In the genomic region with DNA sequence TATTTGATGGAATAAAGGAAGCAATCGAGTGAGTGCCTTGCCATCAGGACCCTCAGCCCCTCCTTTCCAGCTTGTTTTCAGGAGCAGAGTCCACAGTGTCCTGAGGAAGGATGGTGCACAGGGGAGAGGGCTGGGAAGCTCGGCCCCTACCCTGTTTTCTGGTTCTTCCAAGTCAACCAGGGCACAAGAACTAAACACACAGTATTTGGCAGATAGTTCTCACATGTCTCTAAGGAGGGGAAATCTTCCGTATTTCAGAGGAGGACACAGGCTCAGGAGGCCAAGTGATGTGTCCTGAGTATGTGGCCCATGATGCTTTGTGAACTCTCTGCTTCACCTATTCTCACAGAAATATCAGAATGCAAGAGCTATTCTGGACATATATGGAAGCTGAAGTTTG, we compare ENCODE assay signal across 10 mouse cellular contexts. TPM values are rescaled to one million over a fixed set of nuclear protein-coding genes. Genes with fewer than 3 reads are reported as not detected.
DNase-seq lines count a peak whose midpoint lies in the region; ATAC-seq and TF ChIP-seq lines count a peak whose summit lies in the region.
"Had no signal": no experiment of that assay in that cellular context is flagged by ENCODE, and none has a peak within 500 bp of the region (broad histone marks: within the 10 kb centered on the region; RNA-seq: fewer than 3 reads in every experiment).

No protein-coding gene starts in this region.

- H3K4me1 ChIP-seq in CH12.LX (ENCODE audit: control insufficient read depth in 1 of 2, insufficient read depth in 2 of 2), result peaks cover 17 to 63% of the 10 kb centered on the region in 2 experiments
- H3K4me1 ChIP-seq in ES-E14 (ENCODE audit: control insufficient read depth in 2 of 2, insufficient read depth in 2 of 2, low read length in 2 of 2, poor library complexity in 1 of 2), result peaks cover 3 to 20% of the 10 kb centered on the region in 2 experiments; a peak in 3 of 4 replicates
- H3K4me1 ChIP-seq in hindbrain, embryonic 14.5 days (replicated peaks; ENCODE audit: control insufficient read depth, insufficient read depth, low read length), result peaks cover 26% of the 10 kb centered on the region
- H3K4me1 ChIP-seq in midbrain, embryonic 10.5 days, result peaks cover 37% of the 10 kb centered on the region

- H3K36me3 ChIP-seq in CH12.LX (replicated peaks in 1 of 2; ENCODE audit: control insufficient read depth in 1 of 2, insufficient read depth in 1 of 2, low read length in 1 of 2) (peaks cover 2 to 8% of the 10 kb centered on the region in 2 experiments), ES-E14 (ENCODE audit: control insufficient read depth, insufficient read depth, low read length, poor library complexity, severe bottlenecking) (no peaks in the 10 kb centered on the region)
- H3K36me3 ChIP-seq in hindbrain, embryonic 14.5 days (replicated peaks; ENCODE audit: control insufficient read depth, insufficient read depth), result no peaks in the 10 kb centered on the region
- H3K36me3 ChIP-seq in midbrain, embryonic 10.5 days, result 0 out of 2 replicates have a peak, but pooled peaks cover 4% of the 10 kb centered on the region

- H3K27ac ChIP-seq in CH12.LX (ENCODE audit: insufficient read depth, low read depth), result no peak overlapping the region
- no peak overlapping the region for H3K27ac ChIP-seq in ES-E14 (ENCODE audit: insufficient read depth, low read depth, low read length, poor library complexity, severe bottlenecking)
- H3K27ac ChIP-seq in hindbrain, embryonic 14.5 days, result no peak overlapping the region
- H3K27ac ChIP-seq in midbrain, embryonic 10.5 days (replicated peaks), result no peak overlapping the region
- H3K27ac ChIP-seq: macrophage had no signal

- no peak for TF ChIP-seq POLR2A in CH12.LX (IDR thresholded peaks at IDR 0.05; ENCODE audit: low read depth, low read length)

- H3K4me3 ChIP-seq in CH12.LX (replicated peaks in 1 of 3; ENCODE audit: low read depth in 2 of 3, low read length in 2 of 3, poor library complexity in 1 of 3) (peak overlapping the region in 1 of 3 experiments; percentile 0), ES-E14 (ENCODE audit: insufficient read depth in 1 of 2, low read depth in 1 of 2, low read length in 2 of 2, poor library complexity in 1 of 2, severe bottlenecking in 1 of 2) (no peak overlapping the region)
- peak overlapping the region; percentile 78; the same call in 1 of the 2 replicates for H3K4me3 ChIP-seq in hindbrain, embryonic 14.5 days (replicated peaks; ENCODE audit: low read length)
- H3K4me3 ChIP-seq in midbrain, embryonic 10.5 days, result peak overlapping the region; percentile 100; the same call in 1 of the 2 replicates

- no peak for ATAC-seq in hindbrain, embryonic 14.5 days (ENCODE audit: low FRiP score)
- ATAC-seq in megakaryocyte-erythroid progenitor cell, adult 5-6 weeks (replicated peaks; ENCODE audit: low FRiP score, low TSS enrichment, poor library complexity, severe bottlenecking), result no peak

- no peaks in the 10 kb centered on the region for H3K27me3 ChIP-seq in CH12.LX (replicated peaks)
- no peaks in the 10 kb centered on the region for H3K27me3 ChIP-seq in hindbrain, embryonic 14.5 days (ENCODE audit: control insufficient read depth, insufficient read depth, low read length)
- peaks cover 11% of the 10 kb centered on the region; the same call in 1 of the 2 replicates for H3K27me3 ChIP-seq in midbrain, embryonic 10.5 days (ENCODE audit: low read depth, poor library complexity, severe bottlenecking)

- H3K9me3 ChIP-seq in CH12.LX (replicated peaks; ENCODE audit: low read length) (no peaks in the 10 kb centered on the region), ES-E14 (ENCODE audit: control insufficient read depth, insufficient read depth, low read depth, low read length) (no peaks in the 10 kb centered on the region)
- no peaks in the 10 kb centered on the region for H3K9me3 ChIP-seq in hindbrain, embryonic 14.5 days (ENCODE audit: control insufficient read depth, low read length)
- H3K9me3 ChIP-seq in midbrain, embryonic 10.5 days (replicated peaks), result no peaks in the 10 kb centered on the region

- no peak for DNase-seq in CH12.LX (ENCODE audit: extremely low read depth)
- DNase-seq in ES-E14 (ENCODE audit: low read depth, low spot score), result no peak
- DNase-seq in hindbrain, embryonic 14.5 days (ENCODE audit: low spot score), result no peak
- DNase-seq in midbrain, embryonic 10.5 days (ENCODE audit: low spot score), result no peak
- DNase-seq in cerebellum, postnatal 10 days, result no peak
- DNase-seq in layer of hippocampus, postnatal 36 days, result no peak
- DNase-seq: gastrocnemius, postnatal 10 days; thymus, postnatal 25 days had no signal

- in situ Hi-C loops in CH12.LX (cut with MboI; ENCODE audit: low pct_ligation_motif_present, low pct_unique_long_range_greater_than_20kb, low sequenced_read_pairs), result no loop called here
- in situ Hi-C loops in ES-E14 (cut with MboI; ENCODE audit: low sequenced_read_pairs in 2 of 2, unreplicated experiment in 2 of 2), result no loop called here

- H3K9ac ChIP-seq in CH12.LX (ENCODE audit: insufficient read depth, low read depth) (no peak overlapping the region), ES-E14 (ENCODE audit: insufficient read depth, low read depth, low read length, poor library complexity, severe bottlenecking) (0 out of 2 replicates have a peak overlapping the region, but pooled peaks have one; percentile 21)
- H3K9ac ChIP-seq in hindbrain, embryonic 14.5 days, result no peak overlapping the region

- no peak for TF ChIP-seq CTCF in CH12.LX (conservative IDR thresholded peaks at IDR 0.05 in 1 of 2, IDR thresholded peaks at IDR 0.05 in 1 of 2; ENCODE audit: low read depth in 2 of 2, low read length in 2 of 2)

- TF ChIP-seq RAD21 in CH12.LX (IDR thresholded peaks at IDR 0.05; ENCODE audit: low read depth, low read length), result no peak

- dilution Hi-C loops in CH12.LX (cut with MboI; ENCODE audit: extremely low pct_ligation_motif_present, extremely low pct_unique_long_range_greater_than_20kb, low sequenced_read_pairs), result no loop called here

- no peak for TF ChIP-seq EP300 in CH12.LX (IDR thresholded peaks at IDR 0.05; ENCODE audit: low read length)

- WGBS in hindbrain, embryonic 14.5 days, result 57% methylated on average over 3 of the region's 3 CpGs
- WGBS in midbrain, embryonic 10.5 days, result 79% methylated on average over 3 of the region's 3 CpGs

- H3K4me2 ChIP-seq in CH12.LX (ENCODE audit: insufficient read depth, low read depth, poor library complexity, severe bottlenecking), result 0 out of 2 replicates have a peak overlapping the region, but pooled peaks have one; percentile 42
- peak overlapping the region; percentile 76 for H3K4me2 ChIP-seq in hindbrain, embryonic 14.5 days (replicated peaks)

- peaks cover 58% of the 10 kb centered on the region for H3K79me2 ChIP-seq in CH12.LX (replicated peaks; ENCODE audit: control insufficient read depth, extremely low read depth, insufficient read depth, poor library complexity, severe bottlenecking)

TF ChIP-seq in CH12.LX, 34 proteins besides CTCF, POLR2A, EP300 and RAD21:
- no peak for TF ChIP-seq GABPA (IDR thresholded peaks at IDR 0.05; ENCODE audit: insufficient replicate concordance, low read depth, low read length)
- no peak for TF ChIP-seq CHD2 (IDR thresholded peaks at IDR 0.05; ENCODE audit: low read length)
- TF ChIP-seq USF1 (IDR thresholded peaks at IDR 0.05; ENCODE audit: low read depth, low read length), result no peak
- no peak for TF ChIP-seq MAX (IDR thresholded peaks at IDR 0.05; ENCODE audit: low read length)
- no peak for TF ChIP-seq USF2 (conservative IDR thresholded peaks at IDR 0.05; ENCODE audit: low read depth, low read length)
- TF ChIP-seq MXI1 (IDR thresholded peaks at IDR 0.05; ENCODE audit: low read depth, low read length), result no peak
- TF ChIP-seq MYC (IDR thresholded peaks at IDR 0.05; ENCODE audit: low read depth, low read length), result no peak
- TF ChIP-seq RCOR1 (conservative IDR thresholded peaks at IDR 0.05; ENCODE audit: low read depth, low read length), result no peak
- TF ChIP-seq E2F4 (IDR thresholded peaks at IDR 0.05; ENCODE audit: insufficient replicate concordance, low read depth, low read length), result no peak

TF ChIP-seq in ES-E14, 5 proteins besides CTCF, POLR2A, EP300 and RAD21:
- TF ChIP-seq ZNF384 (IDR thresholded peaks at IDR 0.05; ENCODE audit: low read depth, low read length) (no peak), MAFK (IDR thresholded peaks at IDR 0.05; ENCODE audit: insufficient read depth, low read depth, low read length) (no peak), HCFC1 (IDR thresholded peaks at IDR 0.05; ENCODE audit: borderline replicate concordance, insufficient read depth, low read length) (no peak), ZC3H11A (IDR thresholded peaks at IDR 0.05; ENCODE audit: borderline replicate concordance, low read depth, low read length) (no peak), CHD2 (IDR thresholded peaks at IDR 0.05; ENCODE audit: low read depth, low read length) (no peak)

RNA-seq across cellular contexts. Expression of gene Sppl3, which starts 2.5 kb away (rescaled TPM):
- total RNA-seq in CH12.LX (2012; rRNA removed) (13.6 and 14.3 TPM in 2 replicates), CH12.LX (2014; rRNA removed) (12.1 and 14.9 TPM in 2 replicates), ES-E14 (2012; rRNA removed) (56.1 and 72.5 TPM in 2 replicates)
- polyA plus RNA-seq in CH12.LX (2012; ENCODE audit: insufficient read length, low read depth), result 18.3 and 29.2 TPM in 2 replicates
- 30.1 and 31.5 TPM in 2 replicates for polyA plus RNA-seq in hindbrain, embryonic 14.5 days (2014; fragmentation: Nextera tagmentation; extraction: Ambion mirVana)
- polyA plus RNA-seq in midbrain, embryonic 10.5 days (2016; fragmentation: Nextera tagmentation; extraction: Ambion mirVana), result 11.5 and 12.0 TPM in 2 replicates
- 10 to 100 TPM; 80.5 to 81.7 TPM for total RNA-seq in layer of hippocampus, postnatal 36 days (2021)
- total RNA-seq in megakaryocyte-erythroid progenitor cell, adult 5-6 weeks (2014; fragmentation: Nextera tagmentation), result 47.2 and 47.5 TPM in 2 replicates
- total RNA-seq in megakaryocyte-erythroid progenitor cell, adult 5-6 weeks (2017), result 20.0 and 23.0 TPM in 2 replicates

RNA-seq across cellular contexts. Expression of gene Hnf1a, which starts 42.5 kb away (rescaled TPM):
- total RNA-seq in CH12.LX (2012; rRNA removed), result not detected in 2 replicates
- not detected in 2 replicates for total RNA-seq in CH12.LX (2014; rRNA removed)
- not detected in 2 replicates for polyA plus RNA-seq in CH12.LX (2012; ENCODE audit: insufficient read length, low read depth)
- 2.0 and 4.5 TPM in 2 replicates for total RNA-seq in ES-E14 (2012; rRNA removed)
- 0.07 TPM in 1 of 2 replicates, not detected in the other for polyA plus RNA-seq in hindbrain, embryonic 14.5 days (2014; fragmentation: Nextera tagmentation; extraction: Ambion mirVana)
- 0.06 TPM in 1 of 2 replicates, not detected in the other for polyA plus RNA-seq in midbrain, embryonic 10.5 days (2016; fragmentation: Nextera tagmentation; extraction: Ambion mirVana)
- total RNA-seq in layer of hippocampus, postnatal 36 days (2021), result not detected
- not detected in 2 replicates for total RNA-seq in megakaryocyte-erythroid progenitor cell, adult 5-6 weeks (2014; fragmentation: Nextera tagmentation)
- not detected in 2 replicates for total RNA-seq in megakaryocyte-erythroid progenitor cell, adult 5-6 weeks (2017)
- total RNA-seq: gastrocnemius, postnatal 10 days had no signal
- polyA plus RNA-seq: macrophage had no signal

Comparison
In these comparisons a context has a peak if more than half of its experiments do, and no peak if none do; other contexts are left out.
1. H3K4me3 ChIP-seq: peak in hindbrain, embryonic 14.5 days (single experiment) and midbrain, embryonic 10.5 days (single experiment); none in ES-E14 (0 of 2).